Comparison of ENCODE assay signal across 10 mouse cellular contexts in genomic region chr2:160525301-160526205, GRCm38 (mm10).
DNase-seq lines count a peak whose midpoint lies in the region; ATAC-seq and TF ChIP-seq lines count a peak whose summit lies in the region.
"Had no signal": no experiment of that assay in that cellular context is flagged by ENCODE, and none has a peak within 500 bp of the region (broad histone marks: within the 10 kb centered on the region; RNA-seq: fewer than 3 reads in every experiment).

No protein-coding gene starts in this region.

- no peak for TF ChIP-seq POLR2A in embryonic fibroblast, embryonic 13.5 days (IDR thresholded peaks at IDR 0.05; ENCODE audit: low read depth, low read length)

- no peak overlapping the region for H3K4me3 ChIP-seq in heart, embryonic 11.5 days (ENCODE audit: low read depth, low read length)
- H3K4me3 ChIP-seq in embryonic fibroblast, embryonic 13.5 days (ENCODE audit: insufficient read depth, low read length): no peak overlapping the region
- H3K4me3 ChIP-seq in lung, embryonic 14.5 days (ENCODE audit: low read depth, low read length): no peak overlapping the region
- H3K4me3 ChIP-seq: heart, embryonic 13.5 days had no signal

- H3K9ac ChIP-seq in heart, embryonic 11.5 days (ENCODE audit: low read depth, low read length): no peak overlapping the region
- no peak overlapping the region for H3K9ac ChIP-seq in lung, embryonic 14.5 days
- H3K9ac ChIP-seq: heart, embryonic 13.5 days had no signal

- WGBS in heart, embryonic 11.5 days (ENCODE audit: insufficient replicate concordance): 76% methylated on average over 9 of the region's 9 CpGs
- 55% methylated on average over 9 of the region's 9 CpGs for WGBS in lung, embryonic 14.5 days

- no peaks in the 10 kb centered on the region for H3K4me1 ChIP-seq in heart, embryonic 11.5 days (ENCODE audit: control insufficient read depth, insufficient read depth, low read length)
- H3K4me1 ChIP-seq in embryonic fibroblast, embryonic 13.5 days (ENCODE audit: control insufficient read depth, insufficient read depth, low read length): peaks cover 8% of the 10 kb centered on the region; the same call in 1 of the 2 replicates
- H3K4me1 ChIP-seq in lung, embryonic 14.5 days (ENCODE audit: insufficient read depth): no peaks in the 10 kb centered on the region

- no peak for TF ChIP-seq CTCF in embryonic fibroblast, embryonic 13.5 days (IDR thresholded peaks at IDR 0.05; ENCODE audit: borderline replicate concordance, insufficient read depth, low read length)
- TF ChIP-seq CTCF in lung, embryonic 14.5 days (IDR thresholded peaks at IDR 0.05; ENCODE audit: low read depth): peak; percentile 16; the same call in 1 of the 2 replicates

- no peak for ATAC-seq in heart, embryonic 11.5 days (replicated peaks; ENCODE audit: insufficient number of reproducible peaks, low FRiP score, low TSS enrichment)
- peak; percentile 50; the same call in 1 of the 2 replicates for ATAC-seq in lung, embryonic 14.5 days (ENCODE audit: insufficient read depth)
- no peak for ATAC-seq in activated CD4-positive, CD25-positive, alpha-beta regulatory T cell, adult 4 months

- H3K4me2 ChIP-seq in heart, embryonic 11.5 days: no peak overlapping the region
- H3K4me2 ChIP-seq in lung, embryonic 14.5 days: no peak overlapping the region
- H3K4me2 ChIP-seq: heart, embryonic 13.5 days had no signal

- no peaks in the 10 kb centered on the region for H3K27me3 ChIP-seq in heart, embryonic 11.5 days (ENCODE audit: control insufficient read depth, insufficient read depth, low read length)
- H3K27me3 ChIP-seq in lung, embryonic 14.5 days (ENCODE audit: insufficient read depth, low read length): no peaks in the 10 kb centered on the region

- H3K9me3 ChIP-seq in heart, embryonic 11.5 days (replicated peaks; ENCODE audit: control insufficient read depth, low read length): no peaks in the 10 kb centered on the region
- H3K9me3 ChIP-seq in lung, embryonic 14.5 days (ENCODE audit: low read depth, low read length): no peaks in the 10 kb centered on the region
- H3K9me3 ChIP-seq: heart, embryonic 13.5 days had no signal

- no peaks in the 10 kb centered on the region for H3K36me3 ChIP-seq in heart, embryonic 11.5 days (ENCODE audit: control insufficient read depth, insufficient read depth, low read length)
- H3K36me3 ChIP-seq in lung, embryonic 14.5 days (ENCODE audit: insufficient read depth): no peaks in the 10 kb centered on the region
- H3K36me3 ChIP-seq: heart, embryonic 13.5 days had no signal

- peak; percentile 70 to 78 for DNase-seq in heart, adult 18-20 months
- peak; percentile 84 for DNase-seq in Muller cell, postnatal 12 days (ENCODE audit: inconsistent ontology term)
- DNase-seq in lung, embryonic 14.5 days: peak; percentile 23
- no peak for DNase-seq in layer of hippocampus, adult 8-10 months (ENCODE audit: low spot score in 2 of 2)
- DNase-seq: left cerebral cortex, postnatal 4 days; midbrain, embryonic 14.5 days had no signal

- no peak overlapping the region for H3K27ac ChIP-seq in heart, embryonic 11.5 days (ENCODE audit: low read depth, low read length)
- peak overlapping the region; percentile 7 for H3K27ac ChIP-seq in embryonic fibroblast, embryonic 13.5 days (ENCODE audit: insufficient read depth, low read length)
- H3K27ac ChIP-seq in lung, embryonic 14.5 days (ENCODE audit: low read depth): no peak overlapping the region
- H3K27ac ChIP-seq: heart, embryonic 13.5 days had no signal

Comparison
In these comparisons a context has a peak if more than half of its experiments do, and no peak if none do; other contexts are left out.
1. DNase-seq: peak in heart, adult 18-20 months (2 of 2), Muller cell, postnatal 12 days (single experiment) and lung, embryonic 14.5 days (single experiment); none in layer of hippocampus, adult 8-10 months (0 of 2).